Mouse (Mus musculus) stomach, postnatal 0 days (tissue): ENCODE data around the gene D630036H23Rik.

Source experiments
- CTCF ChIP-seq: IDR thresholded peaks from 2 replicates; pipeline ENCODE4 v1.5.1; 2016; ENCODE audit warnings: antibody characterized with exemption, low read depth, mild to moderate bottlenecking, moderate library complexity
- EP300 ChIP-seq: optimal IDR thresholded peaks from 2 replicates; pipeline ENCODE3; 2016; ENCODE audit warnings: antibody characterized with exemption

GRCm38 (mm10) chr12:36360693-36361092 is 21.3 kb downstream of the D630036H23Rik start:
- TF ChIP-seq CTCF (no peak), EP300 (no peak)
